Mouse (Mus musculus) stomach, embryonic 14.5 days (tissue): ENCODE results near the gene Acoxl. TPM values are rescaled to one million over a fixed set of nuclear protein-coding genes. Genes with fewer than 3 reads are reported as not detected.

ENCODE experiments used
- ATAC-seq: fragments of 200-750 bp; cut with Nextera tagmentation; 2 replicates; pipeline ENCODE4 v1.8.0; 2017; ENCODE audit warnings: low read depth, moderate TSS enrichment; ENCODE audit not compliant: insufficient number of reproducible peaks, insufficient read depth, low FRiP score
- H3K27ac ChIP-seq: fragments of 300-500 bp; sonication (generic); 2 replicates; pipeline ENCODE4 v1.5.1; 2014; ENCODE audit warnings: mild to moderate bottlenecking, low read length, moderate library complexity, mixed read lengths
- H3K27me3 ChIP-seq: fragments of 300-500 bp; sonication (generic); 2 replicates; pipeline ENCODE4 v1.6.1; 2014; ENCODE audit warnings: low read length, control low read depth, mixed read lengths; ENCODE audit not compliant: control insufficient read depth, insufficient read depth
- H3K36me3 ChIP-seq: fragments of 300-500 bp; sonication (generic); 2 replicates; pipeline ENCODE4 v1.6.1; 2014; ENCODE audit warnings: mild to moderate bottlenecking, control low read depth, low read length, moderate library complexity, mixed read lengths; ENCODE audit not compliant: control insufficient read depth, insufficient read depth
- H3K4me1 ChIP-seq: fragments of 300-500 bp; sonication (generic); 2 replicates; pipeline ENCODE4 v1.6.1; 2014; ENCODE audit warnings: low read length, control low read depth, mixed read lengths; ENCODE audit not compliant: control insufficient read depth, insufficient read depth
- H3K4me2 ChIP-seq: fragments of 300-500 bp; sonication (generic); replicated peaks from 2 replicates; pipeline ENCODE4 v1.6.1; 2014; ENCODE audit warnings: low read depth, low read length, control low read depth
- H3K4me3 ChIP-seq: fragments of 300-500 bp; sonication (generic); 2 replicates; pipeline ENCODE4 v1.5.1; 2014; ENCODE audit warnings: low read depth, low read length, control low read depth
- H3K9ac ChIP-seq: fragments of 300-500 bp; sonication (generic); replicated peaks from 2 replicates; pipeline ENCODE4 v1.6.1; 2014; ENCODE audit warnings: low read depth, mild to moderate bottlenecking, control low read depth, low read length, moderate library complexity, mixed read lengths
- H3K9me3 ChIP-seq: fragments of 300-500 bp; sonication (generic); 2 replicates; pipeline ENCODE4 v1.6.1; 2016; ENCODE audit warnings: low read depth, low read length, control low read depth; ENCODE audit not compliant: control insufficient read depth
- WGBS: fragments of 180-500 bp; shearing (Covaris S2); extraction: QIAGEN DNeasy Blood & Tissue Kit; methylation state at CpG from one replicate; pipeline ENCODE4 v1.1.7; 2014; 5-methylcytosine and 5-hydroxymethylcytosine counted together
- polyA plus RNA-seq: library from polyadenylated mRNA; unstranded; fragments of >200 nt; fragmentation: Nextera tagmentation; extraction: Ambion mirVana; gene quantifications from 2 replicates; pipeline ENCODE4 v1.2.1, GENCODE M21; 2014

The Acoxl gene
- polyA plus RNA-seq, 1 experiment from 2014 or later, result 0.16 TPM

DNA sequence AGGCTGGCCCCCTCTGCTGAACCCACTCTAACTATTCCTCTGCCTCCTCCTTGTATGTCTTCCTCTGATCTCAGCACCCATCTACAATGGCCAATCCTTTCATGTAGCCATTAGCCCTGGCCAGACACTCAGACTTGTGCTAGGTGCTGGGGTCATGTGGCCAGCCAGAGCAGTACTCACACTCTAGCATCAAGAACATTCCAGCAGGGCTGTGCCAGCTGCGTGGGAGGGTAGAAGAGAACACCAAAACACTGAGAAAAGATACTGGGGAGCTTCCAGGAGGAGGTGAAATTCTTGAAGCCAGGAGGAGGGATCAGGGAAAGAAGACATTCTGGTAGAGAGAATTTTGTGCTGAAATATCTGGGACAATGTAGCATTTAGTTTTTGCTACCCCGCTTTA lies 226.3 kb downstream of the Acoxl start:
- Histone ChIP-seq H3K27me3 (no peaks in the 10 kb centered on the region), H3K4me2 (no peak overlapping the region), H3K4me1 (no peaks in the 10 kb centered on the region), H3K9ac (no peak overlapping the region), H3K27ac (no peak overlapping the region), H3K9me3 (no peaks in the 10 kb centered on the region), H3K36me3 (no peaks in the 10 kb centered on the region), H3K4me3 (no peak overlapping the region)
- 93% methylated on average over 2 of the region's 2 CpGs for WGBS
- no peak for ATAC-seq

DNA sequence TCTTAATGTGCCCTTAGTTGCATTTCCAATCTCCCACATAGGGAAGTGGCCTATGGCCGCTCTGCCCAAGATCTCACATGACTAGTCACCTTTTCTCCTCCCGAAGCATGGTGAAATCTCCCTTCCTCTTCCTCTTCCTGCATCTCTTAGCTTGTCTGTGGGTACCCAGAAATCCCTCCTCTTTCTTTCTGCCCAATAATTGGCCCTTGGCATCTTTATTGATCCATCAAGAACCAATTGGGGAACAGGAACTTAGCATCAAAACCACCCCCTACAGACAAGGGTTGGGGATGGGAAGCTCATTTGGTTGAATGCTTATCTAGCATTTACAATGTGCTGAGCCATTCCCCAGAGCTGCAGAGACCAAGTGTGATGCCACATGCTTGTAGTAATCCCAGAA lies 226.9 kb downstream of the Acoxl start:
- WGBS, result 87% methylated on average over 2 of the region's 2 CpGs
- no peaks in the 10 kb centered on the region for H3K27me3 ChIP-seq
- H3K27ac ChIP-seq, result no peak overlapping the region
- no peaks in the 10 kb centered on the region for H3K4me1 ChIP-seq
- H3K9ac ChIP-seq, result no peak overlapping the region
- no peak overlapping the region for H3K4me2 ChIP-seq
- H3K4me3 ChIP-seq, result no peak overlapping the region
- no peaks in the 10 kb centered on the region for H3K36me3 ChIP-seq
- ATAC-seq, result no peak
- no peaks in the 10 kb centered on the region for H3K9me3 ChIP-seq

- no peak overlapping the region for H3K4me3 ChIP-seq
- no peaks in the 10 kb centered on the region for H3K27me3 ChIP-seq
- no peaks in the 10 kb centered on the region for H3K4me1 ChIP-seq
- no peak overlapping the region for H3K9ac ChIP-seq
- H3K36me3 ChIP-seq, result no peaks in the 10 kb centered on the region
- no peak for ATAC-seq
- H3K4me2 ChIP-seq, result no peak overlapping the region
- no peaks in the 10 kb centered on the region for H3K9me3 ChIP-seq
- H3K27ac ChIP-seq, result no peak overlapping the region
- 74% methylated on average over 3 of the region's 3 CpGs for WGBS
Observed at GRCm38 (mm10) chr2:128067162-128067561, 228.5 kb downstream of the Acoxl start.

GRCm38 (mm10) chr2:128067596-128067995 lies 228.9 kb downstream of the Acoxl start:
- H3K4me1 ChIP-seq, result no peaks in the 10 kb centered on the region
- WGBS, result 86% methylated on average over 7 of the region's 7 CpGs
- no peaks in the 10 kb centered on the region for H3K36me3 ChIP-seq
- H3K27me3 ChIP-seq, result no peaks in the 10 kb centered on the region
- H3K9me3 ChIP-seq, result no peaks in the 10 kb centered on the region
- no peak overlapping the region for H3K9ac ChIP-seq
- H3K4me3 ChIP-seq, result no peak overlapping the region
- no peak for ATAC-seq
- H3K27ac ChIP-seq, result no peak overlapping the region
- no peak overlapping the region for H3K4me2 ChIP-seq

GRCm38 (mm10) chr2:128068176-128068575 lies 229.5 kb downstream of the Acoxl start:
- Histone ChIP-seq H3K36me3 (no peaks in the 10 kb centered on the region), H3K27ac (no peak overlapping the region), H3K27me3 (no peaks in the 10 kb centered on the region), H3K4me1 (no peaks in the 10 kb centered on the region), H3K9ac (no peak overlapping the region), H3K4me2 (no peak overlapping the region), H3K4me3 (no peak overlapping the region), H3K9me3 (no peaks in the 10 kb centered on the region)
- 83% methylated on average over 3 of the region's 4 CpGs for WGBS
- ATAC-seq, result no peak

DNA sequence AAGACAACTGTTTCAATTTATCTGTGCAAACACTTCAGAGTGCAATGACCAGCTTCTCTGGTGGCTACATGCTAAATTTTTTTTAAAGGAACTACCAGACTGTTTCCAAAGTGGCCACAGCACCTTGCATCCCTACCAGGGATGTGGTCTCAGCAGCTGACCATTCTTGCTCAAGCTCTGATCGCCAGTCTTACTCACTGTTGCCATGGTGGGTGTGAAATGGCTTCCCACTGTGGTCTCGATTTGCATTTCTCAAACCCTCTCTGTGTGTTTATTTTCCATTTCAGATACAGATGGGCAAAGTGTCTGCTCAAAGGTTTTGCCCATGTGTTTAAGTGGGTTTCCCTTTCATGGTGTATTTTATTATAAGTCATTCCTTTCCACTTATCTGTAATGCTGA lies 230.3 kb downstream of the Acoxl start:
- Histone ChIP-seq H3K4me2 (no peak overlapping the region), H3K27me3 (no peaks in the 10 kb centered on the region), H3K27ac (no peak overlapping the region), H3K4me1 (no peaks in the 10 kb centered on the region), H3K4me3 (no peak overlapping the region), H3K9me3 (no peaks in the 10 kb centered on the region), H3K36me3 (no peaks in the 10 kb centered on the region), H3K9ac (no peak overlapping the region)
- ATAC-seq, result no peak
- 60% methylated on average over 2 of the region's 2 CpGs for WGBS

DNA sequence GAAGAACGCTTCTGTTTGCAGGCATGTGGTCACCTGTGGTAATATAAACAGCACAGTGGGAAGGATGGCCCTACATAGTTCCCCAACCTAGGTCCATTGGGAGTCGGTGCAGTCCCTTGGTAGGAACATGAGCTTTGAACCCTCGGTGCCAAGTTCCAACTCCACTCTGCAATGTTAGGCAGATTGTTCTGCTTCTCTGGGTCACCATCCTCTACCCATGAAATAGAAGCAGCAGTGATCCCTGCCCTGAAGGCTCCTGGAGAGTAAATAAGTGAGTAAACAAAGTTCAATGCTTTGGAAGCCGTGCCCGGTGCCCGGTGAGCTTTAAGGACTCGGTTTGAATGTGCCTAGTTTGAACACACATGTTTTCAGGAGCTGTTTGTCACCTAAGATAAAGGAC lies 233.1 kb downstream of the Acoxl start:
- ATAC-seq, result no peak
- Histone ChIP-seq H3K4me3 (no peak overlapping the region), H3K4me2 (no peak overlapping the region), H3K4me1 (no peaks in the 10 kb centered on the region), H3K27me3 (no peaks in the 10 kb centered on the region), H3K27ac (no peak overlapping the region), H3K9ac (no peak overlapping the region), H3K36me3 (no peaks in the 10 kb centered on the region), H3K9me3 (no peaks in the 10 kb centered on the region)
- WGBS, result 68% methylated on average over 7 of the region's 7 CpGs

DNA sequence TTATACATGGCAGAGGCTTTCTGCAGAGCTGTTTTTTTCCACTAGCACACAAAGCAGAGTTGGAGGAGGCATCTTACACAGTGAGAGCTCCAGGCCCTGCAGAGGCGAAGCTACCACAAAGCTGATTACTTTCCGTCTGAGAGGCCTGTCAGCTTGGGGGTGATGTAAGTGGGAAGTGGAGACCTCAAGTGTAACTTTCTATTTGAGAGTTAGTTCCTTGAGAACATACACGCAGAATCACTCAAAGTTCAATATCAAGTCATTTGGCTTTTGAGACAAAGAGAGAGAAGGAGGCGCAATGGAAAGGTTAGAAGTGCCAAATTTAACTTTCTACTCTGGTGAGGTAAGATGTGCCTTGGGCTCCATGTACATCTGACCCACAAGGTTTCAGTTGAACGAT lies 234.3 kb downstream of the Acoxl start:
- no peak for ATAC-seq
- Histone ChIP-seq H3K36me3 (no peaks in the 10 kb centered on the region), H3K9ac (no peak overlapping the region), H3K27ac (no peak overlapping the region), H3K27me3 (no peaks in the 10 kb centered on the region), H3K4me1 (no peaks in the 10 kb centered on the region), H3K4me2 (no peak overlapping the region), H3K4me3 (no peak overlapping the region), H3K9me3 (no peaks in the 10 kb centered on the region)
- WGBS, result 80% methylated on average over 5 of the region's 5 CpGs

GRCm38 (mm10) chr2:128073603-128074002 lies 234.9 kb downstream of the Acoxl start:
- no peak overlapping the region for H3K4me2 ChIP-seq
- H3K27me3 ChIP-seq, result no peaks in the 10 kb centered on the region
- 89% methylated on average over 2 of the region's 2 CpGs for WGBS
- no peaks in the 10 kb centered on the region for H3K9me3 ChIP-seq
- H3K27ac ChIP-seq, result no peak overlapping the region
- H3K9ac ChIP-seq, result no peak overlapping the region
- H3K36me3 ChIP-seq, result no peaks in the 10 kb centered on the region
- H3K4me3 ChIP-seq, result no peak overlapping the region
- no peaks in the 10 kb centered on the region for H3K4me1 ChIP-seq
- no peak for ATAC-seq
